Mouse (Mus musculus) embryonic fibroblast, embryonic 13.5 days (primary cell): ENCODE measurements around the gene Acad10.

Experiments
- CTCF ChIP-seq: IDR thresholded peaks from 2 replicates; pipeline ENCODE4 v1.5.1; 2011; ENCODE audit warnings: mild to moderate bottlenecking, control low read depth, low read length, moderate library complexity, borderline replicate concordance; ENCODE audit not compliant: insufficient read depth
- POLR2A ChIP-seq: IDR thresholded peaks from 2 replicates; pipeline ENCODE4 v1.6.1; 2011; ENCODE audit warnings: low read depth, mild to moderate bottlenecking, control low read depth, low read length, moderate library complexity

- TF ChIP-seq CTCF (no peak), POLR2A (no peak)
Measured at GRCm38 (mm10) chr5:121591417-121592063, 68.8 kb downstream of the Acad10 start.
